Mouse (Mus musculus) midbrain, embryonic 10.5 days (tissue): ENCODE results near the gene Rpusd1. TPM values are rescaled to one million over a fixed set of nuclear protein-coding genes. Genes with fewer than 3 reads are reported as not detected.
"Not testable (repeated sequence)": the region's sequence is repeated elsewhere in the genome, so short reads cannot be mapped to it uniquely, and the experiment has no call there.

Experiments used
- DNase-seq: peaks from one replicate; pipeline ENCODE4 v3.0.0-alpha.2; 2017; ENCODE audit warnings: low spot score
- H3K27ac ChIP-seq: fragments of 300-500 bp; sonication (generic); replicated peaks from 2 replicates; pipeline ENCODE4 v1.5.1; 2016; ENCODE audit warnings: mild to moderate bottlenecking
- H3K27me3 ChIP-seq: fragments of 300-500 bp; sonication (generic); 2 replicates; pipeline ENCODE4 v1.6.1; 2016; ENCODE audit warnings: low read depth, mild to moderate bottlenecking; ENCODE audit not compliant: poor library complexity, severe bottlenecking
- H3K36me3 ChIP-seq: fragments of 300-500 bp; sonication (generic); 2 replicates; pipeline ENCODE4 v1.6.1; 2016; ENCODE audit warnings: mild to moderate bottlenecking, moderate library complexity
- H3K4me1 ChIP-seq: fragments of 300-500 bp; sonication (generic); 2 replicates; pipeline ENCODE4 v1.6.1; 2016
- H3K4me3 ChIP-seq: fragments of 300-500 bp; sonication (generic); 2 replicates; pipeline ENCODE4 v1.5.1; 2016; ENCODE audit warnings: mild to moderate bottlenecking, moderate library complexity
- H3K9me3 ChIP-seq: fragments of 300-500 bp; sonication (generic); replicated peaks from 2 replicates; pipeline ENCODE4 v1.6.1; 2016; ENCODE audit warnings: mild to moderate bottlenecking
- WGBS: fragments of 180-500 bp; shearing (Covaris S2); methylation state at CpG from one replicate; pipeline ENCODE4 v1.1.7; 2016; 5-methylcytosine and 5-hydroxymethylcytosine counted together
- polyA plus RNA-seq: library from polyadenylated mRNA; unstranded; fragments of >200 nt; fragmentation: Nextera tagmentation; extraction: Ambion mirVana; gene quantifications from 2 replicates; pipeline ENCODE4 v1.2.1, GENCODE M21; 2016

The Rpusd1 gene
- polyA plus RNA-seq, 1 experiment from 2014 or later: 22.5 TPM

GRCm38 (mm10) chr17:25716711-25717637 is 10.5 kb upstream of the Rpusd1 start, which contains the start of gene Gng13:
Gene Gng13 (plus strand): TSS chr17:25717171.
- peak within 1 kb of the TSS; percentile 20 for H3K27ac ChIP-seq
- peaks cover 29% of the 10 kb centered on the region for H3K4me1 ChIP-seq
- H3K9me3 ChIP-seq: no peaks in the 10 kb centered on the region
- H3K36me3 ChIP-seq: peaks cover 38% of the 10 kb centered on the region
- H3K4me3 ChIP-seq: peak within 1 kb of the TSS; percentile 56
- WGBS: 1% methylated on average over 45 of the region's 45 CpGs
- peaks cover 41% of the 10 kb centered on the region for H3K27me3 ChIP-seq
- DNase-seq: peak; percentile 41

GRCm38 (mm10) chr17:25717691-25718090 is 9.8 kb upstream of the Rpusd1 start:
- H3K4me1 ChIP-seq: peaks cover 29% of the 10 kb centered on the region
- peak overlapping the region; percentile 20; the same call in 1 of the 2 replicates for H3K27ac ChIP-seq
- H3K36me3 ChIP-seq: peaks cover 45% of the 10 kb centered on the region
- H3K9me3 ChIP-seq: no peaks in the 10 kb centered on the region
- peaks cover 41% of the 10 kb centered on the region for H3K27me3 ChIP-seq
- 16% methylated on average over 6 of the region's 6 CpGs for WGBS
- DNase-seq: no peak
- peak overlapping the region; percentile 56 for H3K4me3 ChIP-seq

- no peaks in the 10 kb centered on the region for H3K9me3 ChIP-seq
- H3K27me3 ChIP-seq: peaks cover 30% of the 10 kb centered on the region
- DNase-seq: no peak
- H3K4me3 ChIP-seq: no peak overlapping the region
- 95% methylated on average over 5 of the region's 5 CpGs for WGBS
- H3K4me1 ChIP-seq: peaks cover 41% of the 10 kb centered on the region
- H3K27ac ChIP-seq: no peak overlapping the region
- H3K36me3 ChIP-seq: peaks cover 76% of the 10 kb centered on the region
These were observed 6.0 kb upstream of the Rpusd1 start for GRCm38 (mm10) chr17:25721476-25721875.

- Histone ChIP-seq H3K4me1 (peaks cover 40% of the 10 kb centered on the region), H3K27me3 (peaks cover 10% of the 10 kb centered on the region), H3K9me3 (no peaks in the 10 kb centered on the region), H3K27ac (no peak overlapping the region), H3K4me3 (peak overlapping the region; percentile 9; the same call in 1 of the 2 replicates), H3K36me3 (peaks cover 74% of the 10 kb centered on the region)
- DNase-seq: no peak
- 94% methylated on average over 19 of the region's 19 CpGs for WGBS
These were observed 4.0 kb upstream of the Rpusd1 start for GRCm38 (mm10) chr17:25723470-25723869.

GRCm38 (mm10) chr17:25723919-25724318 is 3.6 kb upstream of the Rpusd1 start:
- H3K9me3 ChIP-seq: no peaks in the 10 kb centered on the region
- peaks cover 69% of the 10 kb centered on the region for H3K36me3 ChIP-seq
- 0 out of 2 replicates have a peak, but pooled peaks cover 6% of the 10 kb centered on the region for H3K27me3 ChIP-seq
- 89% methylated on average over 7 of the region's 7 CpGs for WGBS
- no peak overlapping the region for H3K27ac ChIP-seq
- H3K4me3 ChIP-seq: no peak overlapping the region
- no peak for DNase-seq
- peaks cover 45% of the 10 kb centered on the region for H3K4me1 ChIP-seq

GRCm38 (mm10) chr17:25725264-25725663 is 2.2 kb upstream of the Rpusd1 start:
- Histone ChIP-seq H3K4me3 (0 out of 2 replicates have a peak overlapping the region, but pooled peaks have one; percentile 74), H3K36me3 (peaks cover 67% of the 10 kb centered on the region)
- 80% methylated on average over 6 of the region's 6 CpGs for WGBS

GRCm38 (mm10) chr17:25728009-25728270 is 470 bp downstream of the Rpusd1 start:
- peaks cover 53% of the 10 kb centered on the region for H3K4me1 ChIP-seq
- no peaks in the 10 kb centered on the region for H3K27me3 ChIP-seq
- 36% methylated on average over 4 of the region's 4 CpGs for WGBS
- H3K4me3 ChIP-seq: peak overlapping the region; percentile 74
- peaks cover 54% of the 10 kb centered on the region for H3K36me3 ChIP-seq
- DNase-seq: no peak
- H3K27ac ChIP-seq: peak overlapping the region; percentile 88
- no peaks in the 10 kb centered on the region for H3K9me3 ChIP-seq

More at GRCm38 (mm10) chr17:25725264-25725663, 2.2 kb upstream of the Rpusd1 start:
- H3K9me3 ChIP-seq: no peaks in the 10 kb centered on the region
- H3K27ac ChIP-seq: no peak overlapping the region
- no peaks in the 10 kb centered on the region for H3K27me3 ChIP-seq
- H3K4me1 ChIP-seq: peaks cover 47% of the 10 kb centered on the region
- no peak for DNase-seq

- 0 out of 2 replicates have a peak overlapping the region, but pooled peaks have one; percentile 14 for H3K27ac ChIP-seq
- H3K27me3 ChIP-seq: no peaks in the 10 kb centered on the region
These were observed 4.6 kb downstream of the Rpusd1 start for GRCm38 (mm10) chr17:25732082-25732481.

GRCm38 (mm10) chr17:25735246-25735645 is 7.8 kb downstream of the Rpusd1 start:
- DNase-seq: no peak
- 85% methylated on average over 5 of the region's 5 CpGs for WGBS
- H3K4me3 ChIP-seq: no peak overlapping the region

More at GRCm38 (mm10) chr17:25732082-25732481, 4.6 kb downstream of the Rpusd1 start:
- H3K36me3 ChIP-seq: peaks cover 25% of the 10 kb centered on the region
- 24% methylated on average over 2 of the region's 2 CpGs for WGBS
- H3K4me3 ChIP-seq: no peak overlapping the region
- DNase-seq: peak; percentile 91
- H3K9me3 ChIP-seq: no peaks in the 10 kb centered on the region
- H3K4me1 ChIP-seq: peaks cover 24% of the 10 kb centered on the region

GRCm38 (mm10) chr17:25735745-25736144 is 8.3 kb downstream of the Rpusd1 start, which contains the start of gene Mslnl:
Gene Mslnl (plus strand): TSS chr17:25736042.
- no peak for DNase-seq
- peaks cover 10% of the 10 kb centered on the region for H3K36me3 ChIP-seq
- peaks cover 5% of the 10 kb centered on the region for H3K4me1 ChIP-seq
- H3K4me3 ChIP-seq: no peak within 1 kb of the TSS
- H3K27me3 ChIP-seq: no peaks in the 10 kb centered on the region
- whole genome bisulfite sequencing: 79% methylated on average over 3 of the region's 3 CpGs
- H3K27ac ChIP-seq: no peak within 1 kb of the TSS
- H3K9me3 ChIP-seq: no peaks in the 10 kb centered on the region

More at GRCm38 (mm10) chr17:25735246-25735645, 7.8 kb downstream of the Rpusd1 start:
- Histone ChIP-seq H3K27me3 (no peaks in the 10 kb centered on the region), H3K4me1 (peaks cover 5% of the 10 kb centered on the region), H3K9me3 (no peaks in the 10 kb centered on the region), H3K27ac (no peak overlapping the region), H3K36me3 (peaks cover 15% of the 10 kb centered on the region)

GRCm38 (mm10) chr17:25738861-25739260 is 11.4 kb downstream of the Rpusd1 start:
- H3K9me3 ChIP-seq: no peaks in the 10 kb centered on the region
- H3K4me3 ChIP-seq: no peak overlapping the region
- H3K27me3 ChIP-seq: no peaks in the 10 kb centered on the region
- H3K27ac ChIP-seq: no peak overlapping the region
- H3K36me3 ChIP-seq: no peaks in the 10 kb centered on the region
- H3K4me1 ChIP-seq: no peaks in the 10 kb centered on the region
- no peak for DNase-seq
- WGBS: 80% methylated on average over 7 of the region's 7 CpGs

GRCm38 (mm10) chr17:25741471-25741870 is 14.0 kb downstream of the Rpusd1 start:
- H3K27ac ChIP-seq, H3K27me3 ChIP-seq, H3K36me3 ChIP-seq, H3K4me1 ChIP-seq, DNase-seq, H3K9me3 ChIP-seq, H3K4me3 ChIP-seq: not testable (repeated sequence)
- 74% methylated on average over 12 of the region's 12 CpGs for WGBS

- 95% methylated on average over 9 of the region's 9 CpGs for WGBS
- Histone ChIP-seq H3K4me1 (peaks cover 5% of the 10 kb centered on the region; the same call in 1 of the 2 replicates), H3K27ac (no peak overlapping the region), H3K4me3 (no peak overlapping the region), H3K36me3 (no peaks in the 10 kb centered on the region), H3K9me3 (no peaks in the 10 kb centered on the region), H3K27me3 (no peaks in the 10 kb centered on the region)
- no peak for DNase-seq
These were observed 16.4 kb downstream of the Rpusd1 start for GRCm38 (mm10) chr17:25743831-25744230.
